Mouse (Mus musculus) frontal cortex, adult (tissue): ENCODE measurements around the gene Ccdc6.
A peak's percentile ranks its signal among the peaks of the same experiment; 100 is the strongest.

Experiments used
- ATAC-seq: cut with Nextera tagmentation; 2 replicates; pipeline ENCODE4 v1.9.2; 2017; ENCODE audit warnings: mild to moderate bottlenecking, moderate library complexity, mixed read lengths; ENCODE audit not compliant: low TSS enrichment

Gene Ccdc6

DNA sequence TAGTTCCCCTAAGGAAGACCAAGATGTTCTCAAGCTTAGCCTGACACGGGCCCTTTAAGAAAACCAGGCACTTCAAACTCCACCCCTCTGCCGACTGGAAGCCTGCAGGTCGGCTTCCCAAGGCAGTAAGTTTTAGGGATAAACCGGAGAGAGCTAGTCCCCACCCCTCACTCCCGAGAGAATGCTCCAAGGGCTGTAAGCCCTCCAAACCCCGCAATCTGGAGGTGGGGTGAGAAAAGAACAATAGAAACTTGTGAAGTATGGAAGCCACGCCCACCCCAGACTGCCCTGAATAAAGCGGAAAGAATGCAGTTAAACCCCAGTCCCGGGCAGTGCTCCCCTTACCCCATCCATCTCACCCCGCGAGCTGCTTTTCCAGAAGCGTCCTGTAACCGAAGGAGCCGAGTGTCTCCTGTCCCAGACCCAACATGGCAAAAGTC is 1.9 kb upstream of the Ccdc6 start:
- peak; percentile 27 for ATAC-seq

DNA sequence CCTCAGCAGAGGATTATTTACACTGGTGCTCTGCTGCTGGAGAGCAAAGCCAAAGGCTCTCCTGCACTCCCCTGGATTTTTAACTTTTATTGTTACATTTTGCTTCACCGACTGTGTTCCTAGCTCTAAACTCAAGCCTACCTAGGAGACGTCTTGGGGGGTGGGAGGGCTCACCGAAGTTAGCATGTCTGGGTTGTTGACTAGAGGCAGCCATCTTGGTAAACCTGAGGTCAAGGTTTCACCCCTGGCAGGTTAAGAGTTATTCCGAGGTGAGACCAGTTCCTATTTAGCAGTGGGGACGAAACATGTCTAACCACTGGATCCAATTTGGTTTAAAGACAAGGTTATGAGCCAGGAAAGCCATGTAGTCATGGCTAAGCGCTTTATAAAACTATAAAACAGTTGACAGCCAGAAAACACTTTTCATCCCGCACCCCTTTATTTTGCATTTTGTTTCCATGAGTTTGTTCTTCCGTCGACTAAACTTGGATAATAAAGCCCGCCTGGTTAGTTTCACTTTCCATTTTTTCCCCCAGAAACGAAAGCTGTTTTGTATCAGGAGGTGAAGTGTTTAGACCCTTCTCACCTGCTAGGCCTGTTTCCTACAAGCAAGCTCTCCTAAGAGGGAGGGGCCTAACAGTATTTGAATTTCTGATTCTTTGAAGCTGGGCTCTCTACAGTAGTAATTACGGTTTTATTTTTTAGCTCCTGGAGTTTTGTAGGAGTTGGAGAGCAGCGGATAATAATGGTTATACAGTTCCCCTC is 1.2 kb upstream of the Ccdc6 start:
- no peak for ATAC-seq

DNA sequence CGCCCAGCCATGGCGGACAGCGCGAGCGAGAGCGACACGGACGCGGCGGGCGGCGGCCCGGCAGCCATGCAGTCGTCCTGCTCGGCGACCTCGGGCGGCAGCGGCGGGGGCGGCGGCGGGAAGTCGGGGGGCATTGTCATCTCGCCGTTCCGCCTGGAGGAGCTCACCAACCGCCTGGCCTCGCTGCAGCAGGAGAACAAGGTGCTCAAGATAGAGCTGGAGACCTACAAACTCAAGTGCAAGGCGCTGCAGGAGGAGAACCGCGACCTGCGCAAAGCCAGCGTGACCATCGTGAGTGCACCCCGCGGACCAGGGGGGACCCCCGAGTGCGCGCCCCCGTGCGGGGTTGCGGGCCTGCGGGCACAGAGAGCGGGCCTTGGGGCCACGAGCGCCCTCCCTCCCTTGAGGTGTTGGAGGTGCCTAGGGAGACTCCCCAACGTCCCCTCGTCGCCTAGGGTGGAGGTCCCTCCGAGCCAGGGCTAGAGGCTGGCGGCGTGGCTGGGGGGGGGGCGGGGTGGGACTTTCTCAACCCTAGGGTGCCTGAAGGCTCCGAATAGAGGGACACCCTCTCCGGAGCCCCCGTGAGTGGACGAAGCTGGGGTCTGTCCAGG is 475 bp downstream of the Ccdc6 start:
- peak; percentile 5; the same call in 1 of the 2 replicates for ATAC-seq

DNA sequence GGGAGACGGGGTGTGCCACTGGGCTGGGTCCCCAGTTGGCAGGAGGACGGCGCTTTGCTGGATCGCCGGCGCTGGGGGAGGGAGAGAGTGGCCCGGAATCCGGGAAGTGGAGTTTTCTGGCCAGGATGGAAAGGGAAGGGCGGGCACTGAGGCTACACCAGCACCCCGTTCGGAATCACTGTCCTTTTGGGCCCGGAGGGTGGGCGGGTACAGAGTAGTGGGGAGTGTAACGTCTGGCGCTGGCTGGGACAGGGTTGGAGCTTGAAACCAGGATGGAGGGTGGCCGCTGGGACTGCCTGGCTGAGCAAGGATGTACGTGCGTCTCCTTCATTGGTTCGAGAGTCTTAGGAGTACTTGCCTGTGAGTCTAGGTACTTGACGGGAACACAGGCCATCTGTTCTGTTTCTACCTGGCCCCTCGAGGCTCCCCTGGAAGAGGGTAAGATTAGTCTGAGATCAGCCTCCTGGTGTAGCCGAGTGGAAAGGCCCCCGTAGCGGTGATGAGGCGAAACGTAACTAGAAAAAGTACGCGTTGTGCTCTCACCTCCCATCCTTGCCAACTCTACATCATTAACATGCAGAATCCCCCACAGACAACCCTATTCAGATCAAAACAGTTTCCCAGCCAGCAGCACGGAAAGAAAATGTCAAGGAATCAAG is 1.1 kb downstream of the Ccdc6 start:
- peak; percentile 51 for ATAC-seq

DNA sequence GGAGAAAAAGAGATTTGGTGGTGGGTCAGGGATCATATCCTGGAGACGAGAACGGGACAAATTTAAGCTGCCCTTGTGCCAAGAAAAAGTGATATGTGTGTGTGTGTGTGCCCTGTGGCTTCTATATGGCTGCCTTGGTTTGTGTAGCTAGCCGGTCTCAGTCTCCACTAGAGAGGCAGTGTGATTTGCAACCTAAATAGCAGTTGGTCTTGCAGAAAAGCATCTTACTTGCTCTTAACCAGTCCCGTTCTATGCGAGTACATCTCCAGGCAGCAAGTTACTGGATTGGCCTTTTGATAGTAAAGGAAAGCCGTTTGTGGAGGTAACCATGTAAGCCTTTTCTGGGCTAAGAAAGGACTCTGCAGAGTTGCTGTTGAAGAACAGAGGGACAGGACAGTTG is 1.7 kb downstream of the Ccdc6 start:
- peak; percentile 11; the same call in 1 of the 2 replicates for ATAC-seq

DNA sequence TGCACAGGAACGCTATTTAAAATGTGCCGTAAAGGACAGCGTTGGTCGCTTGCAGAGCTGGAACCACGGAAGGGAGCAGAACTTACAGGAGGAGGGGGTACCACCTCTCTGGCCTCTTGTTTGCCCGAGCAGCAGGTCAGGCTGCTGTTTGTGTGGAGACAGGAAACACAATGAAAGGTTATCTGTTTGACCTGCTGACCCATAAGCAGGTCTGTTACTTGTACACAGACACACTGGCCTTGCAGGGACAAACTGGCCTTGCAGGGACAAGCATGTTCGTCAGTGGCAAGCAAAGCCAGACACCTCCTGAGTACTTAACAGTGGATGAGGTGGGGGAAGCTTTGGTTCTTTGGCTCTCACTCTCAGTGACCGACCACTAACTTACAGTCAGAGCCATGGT is 2.1 kb downstream of the Ccdc6 start:
- no peak for ATAC-seq

DNA sequence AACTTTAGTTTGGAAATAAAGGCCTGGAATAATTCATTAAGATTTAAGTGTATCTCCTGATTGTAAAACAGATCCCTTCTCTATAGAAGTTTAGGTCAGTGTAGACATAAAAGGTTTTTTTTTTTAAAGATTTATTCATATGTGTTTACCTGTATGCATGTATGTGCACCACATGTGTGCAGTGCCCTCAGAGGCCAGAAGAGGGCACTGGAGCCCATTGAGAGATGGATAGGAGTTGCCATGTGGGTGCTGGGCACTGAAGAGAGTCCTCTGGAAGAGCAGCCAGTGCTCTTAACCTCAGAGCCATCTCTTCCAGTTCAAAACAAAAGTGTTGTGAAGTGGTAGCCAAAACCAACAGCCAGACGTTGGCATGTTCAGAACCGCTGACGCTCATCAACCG is 5.2 kb downstream of the Ccdc6 start:
- no peak for ATAC-seq

DNA sequence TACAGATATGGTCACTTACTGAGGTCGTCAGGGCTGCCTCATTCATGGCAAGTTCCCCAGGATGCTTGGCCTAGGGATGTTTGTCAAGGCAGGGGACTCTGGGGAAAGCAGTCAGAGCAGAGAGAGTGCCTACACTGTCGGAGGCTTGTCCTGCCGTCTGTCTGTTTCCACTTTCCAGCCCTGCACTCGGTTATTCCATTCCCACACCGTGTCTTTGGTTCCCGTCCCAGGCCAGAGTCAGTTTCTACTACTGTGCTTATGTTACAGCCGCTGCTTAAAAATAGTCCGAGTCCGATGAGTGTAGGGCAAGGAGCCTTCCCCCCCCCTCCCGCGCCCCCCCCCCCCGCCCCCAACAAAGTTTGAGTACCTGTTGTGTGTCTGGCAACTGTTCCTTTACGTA is 11.1 kb downstream of the Ccdc6 start:
- no peak for ATAC-seq

DNA sequence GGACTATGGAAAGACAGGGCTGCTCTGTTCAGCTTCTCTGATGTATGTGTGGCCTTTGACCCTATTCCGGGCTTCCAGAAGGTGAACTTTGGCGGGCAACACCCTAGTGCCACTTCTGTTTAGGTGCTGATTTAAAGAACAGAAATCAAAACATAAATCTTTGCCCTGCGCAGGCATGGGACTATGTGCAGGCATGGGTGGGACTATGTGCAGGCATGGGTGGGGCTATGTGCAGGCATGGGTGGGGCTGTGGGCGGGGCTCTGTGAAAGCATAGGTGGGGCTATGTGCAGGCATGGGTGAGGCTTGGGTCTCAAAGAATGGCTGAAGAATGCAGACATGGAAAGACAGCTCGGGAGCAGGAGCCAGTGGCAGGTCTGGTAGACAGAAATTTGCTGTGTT is 13.1 kb downstream of the Ccdc6 start:
- ATAC-seq = 0 out of 2 replicates have a peak, but pooled peaks have one; percentile 35

DNA sequence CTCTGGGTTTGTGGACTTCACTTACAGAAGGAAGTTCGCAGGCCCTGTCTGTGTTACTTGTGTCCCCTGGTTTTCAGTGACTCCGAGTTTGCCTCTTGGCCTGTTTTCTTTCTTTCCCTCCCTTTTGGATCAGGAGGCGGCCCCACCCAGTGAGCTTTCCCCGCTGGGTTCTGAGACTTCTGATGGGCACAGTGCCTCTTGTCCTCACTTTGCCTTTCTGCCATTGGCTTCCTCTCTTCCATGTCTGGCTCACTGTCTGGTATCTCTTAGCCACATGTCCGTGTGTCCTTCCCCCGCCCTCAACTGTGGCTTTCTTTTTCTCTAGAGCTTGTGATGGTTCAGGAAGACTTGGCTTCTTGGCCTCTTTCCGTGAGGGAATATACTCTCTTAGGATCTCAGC is 13.9 kb downstream of the Ccdc6 start:
- no peak for ATAC-seq

DNA sequence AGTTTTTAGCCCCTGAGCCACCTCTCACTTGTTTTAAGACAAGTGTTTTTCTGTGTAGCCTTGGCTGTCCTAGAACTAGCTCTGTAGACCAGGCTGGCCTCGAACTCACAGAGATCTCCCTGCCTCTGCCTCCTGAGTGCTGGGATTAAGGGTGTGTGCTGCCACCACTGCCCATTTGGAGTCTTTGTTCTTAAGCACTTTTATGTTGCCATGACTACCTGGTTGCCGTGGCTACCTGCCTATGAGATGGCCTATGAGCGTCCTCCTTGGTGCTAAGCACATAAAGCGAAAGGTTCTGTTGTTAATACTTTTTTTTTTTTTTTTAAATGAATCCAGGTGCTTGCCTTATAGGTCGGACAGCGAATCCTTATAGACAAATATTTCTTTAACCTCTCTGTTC is 14.7 kb downstream of the Ccdc6 start:
- ATAC-seq = no peak

DNA sequence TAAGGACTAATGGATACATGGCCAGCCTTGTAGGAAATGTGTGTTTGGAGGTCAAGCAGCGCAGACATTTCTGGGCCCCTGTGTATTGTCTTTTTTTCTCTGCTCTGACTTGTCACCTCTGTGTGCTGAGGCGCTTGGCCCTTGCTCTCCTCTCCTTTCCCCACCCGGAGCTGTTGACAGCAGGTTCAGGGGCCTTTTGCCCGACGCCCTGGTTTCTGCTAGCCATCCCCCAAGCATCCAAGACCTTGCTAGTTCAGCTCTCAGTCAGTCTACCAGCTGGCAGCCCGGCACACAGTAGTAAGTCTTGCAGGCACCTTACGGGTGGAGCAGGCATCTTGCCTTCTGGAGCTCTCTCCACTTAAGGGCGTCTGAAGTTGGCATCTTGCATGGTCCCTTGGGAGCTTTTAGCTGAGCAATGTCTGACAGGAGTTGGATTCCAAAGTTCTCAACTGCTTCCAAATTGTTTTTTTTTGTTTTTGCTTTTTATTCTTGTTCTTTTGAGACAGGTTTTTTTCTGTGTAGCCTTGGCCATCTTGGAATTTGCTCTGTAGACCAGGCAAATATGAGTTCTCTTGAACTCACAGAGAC is 17.2 kb downstream of the Ccdc6 start:
- ATAC-seq = no peak

DNA sequence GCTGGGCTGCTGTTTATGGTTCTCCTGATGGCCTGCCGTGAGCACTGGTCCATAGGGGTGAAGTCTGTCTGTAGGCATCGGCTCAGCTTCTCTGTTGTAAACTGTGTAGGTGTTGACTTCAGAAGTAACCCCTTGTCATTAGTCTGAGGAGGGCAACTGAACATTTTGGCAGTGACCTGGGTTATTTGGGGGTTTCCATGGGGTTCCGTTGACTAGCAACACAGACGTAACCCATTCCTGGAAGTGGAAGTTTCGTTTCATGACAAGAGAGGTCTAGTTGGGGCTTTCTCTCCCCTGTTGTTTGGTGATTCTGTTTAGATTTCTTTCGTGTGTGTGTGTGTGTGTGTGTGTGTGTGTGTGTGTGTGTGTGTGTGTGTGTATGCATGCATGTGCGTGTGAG is 19.5 kb downstream of the Ccdc6 start:
- no peak for ATAC-seq

DNA sequence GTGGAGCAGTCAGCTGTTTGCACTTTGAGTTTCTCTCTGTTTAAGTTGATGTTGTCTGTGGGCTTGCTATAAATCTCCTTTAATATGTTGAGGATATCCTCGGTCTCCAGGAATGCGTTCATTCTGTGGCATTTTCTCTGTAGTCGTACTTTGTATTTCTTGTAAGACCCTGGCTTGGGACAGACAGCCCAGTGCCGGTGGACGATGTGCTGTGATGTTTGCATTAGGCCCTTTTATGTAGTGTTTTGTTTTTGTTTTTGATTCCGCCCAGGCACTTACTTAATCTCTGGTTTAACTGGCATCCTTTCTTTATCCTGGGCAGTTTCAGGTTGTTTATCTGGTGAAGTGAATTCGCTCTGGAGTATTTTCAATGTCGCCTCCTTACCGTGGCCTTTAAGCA is 22.5 kb downstream of the Ccdc6 start:
- ATAC-seq = no peak

DNA sequence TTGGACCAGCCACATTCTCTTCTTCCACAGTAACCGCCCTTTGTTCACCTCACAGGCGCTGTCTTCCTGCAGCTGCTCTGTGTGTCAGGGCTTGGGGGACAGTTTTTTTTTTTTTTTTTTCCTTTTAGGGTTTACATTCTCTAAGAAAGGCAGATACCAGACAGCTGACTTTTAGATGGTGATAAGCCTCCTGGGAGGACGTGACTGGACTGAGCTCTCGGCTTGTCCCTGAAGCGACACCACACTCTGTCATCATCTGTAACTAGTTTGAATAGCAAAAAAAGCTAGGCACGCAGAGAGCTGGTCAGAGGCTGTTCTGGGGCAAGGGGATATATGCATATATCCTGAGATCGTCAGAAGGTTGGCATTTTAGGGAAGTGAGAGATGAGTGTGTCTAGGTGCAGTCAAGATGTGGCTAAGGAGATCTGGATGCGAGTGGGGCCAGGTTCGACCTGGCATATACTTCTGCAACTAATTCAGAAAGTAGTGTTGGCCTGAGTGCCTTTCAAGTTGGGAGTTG is 23.0 kb downstream of the Ccdc6 start:
- no peak for ATAC-seq

DNA sequence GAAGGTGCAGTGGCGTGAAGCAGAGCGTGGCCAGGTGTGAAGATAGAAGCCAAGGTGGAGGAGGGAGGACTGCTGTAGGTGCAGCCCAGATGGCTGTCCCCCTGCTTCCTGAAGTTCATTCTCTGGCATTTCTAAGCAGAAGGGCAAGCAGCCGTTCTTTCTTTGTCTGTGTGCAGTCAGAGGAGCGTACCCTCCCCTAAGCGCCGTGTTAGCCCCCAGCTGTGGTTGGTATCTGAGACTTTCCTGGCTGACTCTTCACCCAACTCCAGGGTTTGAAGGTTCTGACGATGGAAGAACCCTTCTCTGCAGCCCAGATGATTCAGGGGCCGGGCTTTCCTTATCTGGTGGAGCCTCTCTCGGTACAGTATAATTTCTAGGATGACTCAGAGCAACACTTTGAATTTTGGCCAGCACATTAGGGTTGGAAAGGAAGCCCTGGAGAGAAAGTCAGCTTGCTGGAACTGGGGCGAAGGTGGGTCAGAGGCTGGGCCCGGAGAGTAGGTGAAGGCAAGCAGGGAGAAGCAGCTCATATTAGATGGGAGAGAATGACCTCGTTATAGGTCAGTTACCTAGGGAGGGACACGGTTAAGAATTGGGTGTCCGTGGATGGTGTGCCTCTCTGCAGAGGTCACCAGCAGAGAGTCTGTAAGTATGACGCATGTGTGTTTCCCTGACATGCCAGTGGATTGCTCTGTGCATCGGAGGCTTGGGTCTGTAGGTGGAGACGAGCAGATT is 23.9 kb downstream of the Ccdc6 start:
- peak; percentile 84 for ATAC-seq

DNA sequence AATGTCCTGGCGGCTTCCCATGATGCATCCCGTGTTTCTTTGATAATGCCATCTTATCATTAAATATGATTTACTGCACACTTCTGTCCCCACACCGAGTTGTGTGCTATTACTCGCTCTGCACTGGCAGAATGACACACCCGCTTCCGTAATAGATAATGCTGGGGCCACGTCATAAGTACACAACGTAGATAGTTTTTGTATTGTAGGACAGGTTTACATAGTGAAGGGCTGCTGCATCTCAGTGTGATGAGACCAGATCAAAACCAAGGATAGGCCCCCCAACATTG is 24.4 kb downstream of the Ccdc6 start:
- no peak for ATAC-seq

DNA sequence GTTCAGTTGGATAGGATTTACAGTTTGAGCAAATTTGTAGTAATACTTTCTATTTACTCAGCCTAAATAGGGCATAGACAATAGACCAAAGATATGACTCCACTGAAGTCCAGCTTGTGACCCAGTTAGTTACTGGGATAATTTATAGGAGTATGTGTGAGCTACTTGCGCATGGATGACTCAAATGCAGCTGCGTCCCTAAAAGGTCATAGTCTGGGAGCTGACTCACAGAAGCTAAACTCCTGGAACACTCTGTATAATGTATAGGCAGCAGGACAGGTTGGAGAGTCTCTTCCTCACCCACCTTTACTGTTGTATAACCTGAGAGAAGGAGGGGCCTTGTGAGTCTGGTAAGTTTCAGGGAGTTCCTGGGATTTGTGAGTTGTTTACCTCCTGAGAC is 26.5 kb downstream of the Ccdc6 start:
- ATAC-seq = no peak

DNA sequence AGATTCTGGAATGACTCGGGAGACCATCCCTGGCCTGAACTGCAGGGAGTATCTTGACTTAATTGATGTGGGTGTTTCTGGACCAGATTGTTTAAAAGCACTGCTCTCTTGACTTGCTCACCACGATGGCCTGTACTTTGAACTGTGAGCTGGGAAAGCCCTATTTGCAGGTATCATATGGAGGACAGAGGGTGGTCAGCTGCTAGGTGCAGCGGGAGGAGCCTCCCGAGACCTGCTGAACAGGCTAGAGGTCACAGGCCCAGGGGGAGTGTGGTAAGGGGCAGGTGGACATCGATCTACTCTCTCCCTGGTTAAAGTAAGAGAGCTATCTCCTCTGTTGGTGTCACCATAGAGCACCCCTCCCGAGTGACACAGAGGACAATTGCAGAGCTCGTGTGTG is 28.6 kb downstream of the Ccdc6 start:
- no peak for ATAC-seq

DNA sequence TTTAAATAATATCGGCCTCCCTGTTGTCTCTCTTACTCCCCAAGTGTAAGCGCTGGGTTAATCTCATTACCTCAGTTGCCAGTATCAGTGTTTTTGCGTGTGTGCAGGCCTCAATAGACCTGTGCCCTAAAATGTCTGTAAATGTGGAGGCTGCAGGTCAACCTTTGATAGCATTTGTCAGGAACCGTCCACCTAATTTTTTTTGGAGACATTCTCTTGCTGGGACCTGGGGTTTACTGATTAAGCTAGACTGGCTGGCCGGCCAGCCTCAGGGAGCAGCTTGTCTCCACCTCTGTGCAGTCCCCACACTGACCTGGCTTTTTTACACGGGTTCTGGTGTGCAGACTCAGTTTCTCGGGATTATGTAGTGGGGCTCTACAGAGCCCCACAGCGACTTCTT is 30.4 kb downstream of the Ccdc6 start:
- ATAC-seq = no peak

DNA sequence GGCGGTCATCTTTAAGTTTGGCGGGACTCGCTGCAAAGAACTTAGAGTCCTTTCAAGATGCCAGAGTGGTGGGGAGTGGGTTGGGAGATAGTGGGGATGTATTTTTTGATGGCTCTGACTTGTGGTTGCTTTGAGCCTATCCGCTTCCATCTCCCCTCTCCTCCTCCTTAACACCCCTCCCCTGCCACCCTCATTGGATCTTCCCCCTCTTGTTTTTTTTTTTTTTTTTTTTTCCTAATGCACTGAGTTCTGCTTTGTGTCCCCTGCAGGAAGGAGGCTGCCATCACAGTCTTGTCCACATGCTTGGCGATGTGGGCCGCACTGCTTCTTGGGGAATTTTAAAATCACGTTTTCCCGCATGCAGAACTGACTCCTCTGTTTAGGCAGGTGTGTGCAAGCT is 31.5 kb downstream of the Ccdc6 start:
- no peak for ATAC-seq

DNA sequence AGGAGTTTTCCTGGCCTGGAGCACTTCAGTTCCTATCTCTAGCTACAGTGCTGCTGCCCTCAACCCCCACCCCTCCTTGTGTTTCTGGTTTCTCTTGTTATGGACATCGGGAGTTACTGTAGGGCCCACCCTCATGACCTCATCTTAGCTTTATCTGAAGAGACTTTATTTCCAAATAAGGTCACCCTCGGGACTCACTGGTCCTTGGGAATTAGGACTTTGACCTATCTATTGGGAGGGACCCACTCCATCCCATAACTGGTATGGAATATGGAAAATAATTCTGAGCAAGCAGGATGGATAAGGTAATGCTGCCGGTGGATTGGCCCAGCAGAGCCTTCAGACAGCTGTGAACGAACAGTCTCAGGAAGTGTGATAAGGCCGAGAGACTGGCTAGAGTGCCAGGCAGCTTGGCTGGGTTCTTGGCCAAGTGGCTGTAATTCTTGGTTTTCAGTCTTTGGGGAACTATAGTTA is 35.2 kb downstream of the Ccdc6 start:
- no peak for ATAC-seq
